29 mouse cellular contexts compared by ENCODE assay signal in genomic region chr3:96335163-96335550, GRCm38 (mm10). TPM values are rescaled to one million over a fixed set of nuclear protein-coding genes. Genes with fewer than 3 reads are reported as not detected.
DNase-seq lines count a peak whose midpoint lies in the region; ATAC-seq and TF ChIP-seq lines count a peak whose summit lies in the region.
"Had no signal": no experiment of that assay in that cellular context is flagged by ENCODE, and none has a peak within 500 bp of the region (broad histone marks: within the 10 kb centered on the region; RNA-seq: fewer than 3 reads in every experiment).

No protein-coding gene starts in this region.

- H3K4me1 ChIP-seq in hindbrain, embryonic 11.5 days (replicated peaks; ENCODE audit: control insufficient read depth, insufficient read depth, low read length), result no peaks in the 10 kb centered on the region
- H3K4me1 ChIP-seq in hindbrain, embryonic 12.5 days, result peaks cover 3% of the 10 kb centered on the region; the same call in 1 of the 2 replicates
- H3K4me1 ChIP-seq in lung, postnatal 0 days (ENCODE audit: insufficient read depth, low read depth, low read length), result 0 out of 2 replicates have a peak, but pooled peaks cover 3% of the 10 kb centered on the region
- H3K4me1 ChIP-seq: embryonic facial prominence, embryonic 15.5 days; forebrain, embryonic 15.5 days; neural tube, embryonic 13.5 days had no signal

- H3K9me3 ChIP-seq in hindbrain, embryonic 11.5 days (ENCODE audit: control insufficient read depth, low read length), result no peaks in the 10 kb centered on the region
- no peaks in the 10 kb centered on the region for H3K9me3 ChIP-seq in hindbrain, embryonic 12.5 days (replicated peaks)
- H3K9me3 ChIP-seq in lung, postnatal 0 days (ENCODE audit: low read length), result no peaks in the 10 kb centered on the region
- H3K9me3 ChIP-seq: embryonic facial prominence, embryonic 10.5 days; embryonic facial prominence, embryonic 15.5 days; forebrain, embryonic 15.5 days; heart, embryonic 10.5 days; heart, embryonic 15.5 days; limb, embryonic 13.5 days; liver, embryonic 12.5 days; midbrain, embryonic 10.5 days had no signal

- H3K36me3 ChIP-seq in hindbrain, embryonic 11.5 days (ENCODE audit: control insufficient read depth, insufficient read depth, low read length), result no peaks in the 10 kb centered on the region
- no peaks in the 10 kb centered on the region for H3K36me3 ChIP-seq in hindbrain, embryonic 12.5 days
- H3K36me3 ChIP-seq in lung, postnatal 0 days (ENCODE audit: insufficient read depth, low read length), result no peaks in the 10 kb centered on the region
- H3K36me3 ChIP-seq: embryonic facial prominence, embryonic 10.5 days; embryonic facial prominence, embryonic 15.5 days; forebrain, embryonic 15.5 days; heart, embryonic 10.5 days; heart, embryonic 15.5 days; limb, embryonic 13.5 days; liver, embryonic 12.5 days; midbrain, embryonic 10.5 days; neural tube, embryonic 13.5 days had no signal

- no peak overlapping the region for H3K9ac ChIP-seq in hindbrain, embryonic 11.5 days (ENCODE audit: low read depth, low read length)
- H3K9ac ChIP-seq in hindbrain, embryonic 12.5 days, result no peak overlapping the region
- no peak overlapping the region for H3K9ac ChIP-seq in lung, postnatal 0 days (replicated peaks; ENCODE audit: low read depth)
- H3K9ac ChIP-seq: embryonic facial prominence, embryonic 15.5 days; forebrain, embryonic 15.5 days; heart, embryonic 15.5 days; limb, embryonic 13.5 days; liver, embryonic 12.5 days; neural tube, embryonic 13.5 days had no signal

- peak; percentile 36 for DNase-seq in hindbrain, embryonic 11.5 days (ENCODE audit: low spot score)
- peak; percentile 14 for DNase-seq in lung, postnatal 0 days (ENCODE audit: low spot score)
- DNase-seq in lung, postnatal 14 days, result no peak
- peak; percentile 27 for DNase-seq in brain, embryonic 14.5 days (ENCODE audit: low read depth)
- peak; percentile 56 for DNase-seq in retina, embryonic 14.5 days (ENCODE audit: low spot score)
- DNase-seq in gastrocnemius, adult 2 months, result no peak
- DNase-seq: adrenal gland, adult 8-10 months; cerebellum, adult 8-10 months; cerebellum, postnatal 25 days; gastrocnemius, postnatal 10 days; heart, postnatal 4 days; kidney, adult 11 months; kidney, postnatal 14 days; layer of hippocampus, adult 9-11 months; lung, adult 18-20 months; lung, postnatal 10 days; right cerebral cortex, postnatal 25 days had no signal

- TF ChIP-seq CTCF in lung, postnatal 0 days (IDR thresholded peaks at IDR 0.05), result no peak
- no peak for TF ChIP-seq CTCF in brain, embryonic 14.5 days (IDR thresholded peaks at IDR 0.05; ENCODE audit: borderline replicate concordance, extremely low read depth, insufficient read depth, insufficient read length)
- TF ChIP-seq CTCF in gastrocnemius, adult 2 months (IDR thresholded peaks at IDR 0.05), result no peak

- TF ChIP-seq EP300 in lung, postnatal 0 days (IDR thresholded peaks at IDR 0.05), result no peak

- no peak overlapping the region for H3K4me3 ChIP-seq in hindbrain, embryonic 11.5 days (ENCODE audit: low read depth, low read length)
- no peak overlapping the region for H3K4me3 ChIP-seq in hindbrain, embryonic 12.5 days
- no peak overlapping the region for H3K4me3 ChIP-seq in lung, postnatal 0 days (ENCODE audit: low read depth, low read length)
- H3K4me3 ChIP-seq in gastrocnemius, adult 2 months, result no peak overlapping the region
- H3K4me3 ChIP-seq: embryonic facial prominence, embryonic 15.5 days; forebrain, embryonic 15.5 days; limb, embryonic 13.5 days; neural tube, embryonic 13.5 days had no signal

- no peak for ATAC-seq in hindbrain, embryonic 11.5 days (ENCODE audit: low FRiP score)
- no peak for ATAC-seq in hindbrain, embryonic 12.5 days (ENCODE audit: low FRiP score)
- ATAC-seq in lung, postnatal 0 days, result no peak
- ATAC-seq: forebrain, embryonic 15.5 days; hindbrain, postnatal 0 days; liver, embryonic 12.5 days had no signal

- 55% methylated on average over 6 of the region's 6 CpGs for WGBS in hindbrain, embryonic 11.5 days
- 51% methylated on average over 6 of the region's 6 CpGs for WGBS in hindbrain, embryonic 12.5 days
- 47% methylated on average over 6 of the region's 6 CpGs for WGBS in lung, postnatal 0 days

- peaks cover 82% of the 10 kb centered on the region for H3K27me3 ChIP-seq in hindbrain, embryonic 11.5 days (ENCODE audit: control insufficient read depth, insufficient read depth, low read length)
- peaks cover 90% of the 10 kb centered on the region for H3K27me3 ChIP-seq in hindbrain, embryonic 12.5 days
- H3K27me3 ChIP-seq in lung, postnatal 0 days (replicated peaks; ENCODE audit: insufficient read depth, low read length), result peaks cover 83% of the 10 kb centered on the region

- no peak overlapping the region for H3K4me2 ChIP-seq in hindbrain, embryonic 11.5 days (replicated peaks; ENCODE audit: low read depth, low read length)
- H3K4me2 ChIP-seq in hindbrain, embryonic 12.5 days (replicated peaks), result no peak overlapping the region
- no peak overlapping the region for H3K4me2 ChIP-seq in lung, postnatal 0 days (replicated peaks; ENCODE audit: low read depth, low read length)
- H3K4me2 ChIP-seq: embryonic facial prominence, embryonic 15.5 days; forebrain, embryonic 15.5 days; limb, embryonic 13.5 days; neural tube, embryonic 13.5 days had no signal

- no peak overlapping the region for H3K27ac ChIP-seq in hindbrain, embryonic 11.5 days (ENCODE audit: low read depth, low read length)
- H3K27ac ChIP-seq in hindbrain, embryonic 12.5 days, result no peak overlapping the region
- no peak overlapping the region for H3K27ac ChIP-seq in lung, postnatal 0 days (ENCODE audit: low read length)
- no peak overlapping the region for H3K27ac ChIP-seq in gastrocnemius, adult 2 months
- H3K27ac ChIP-seq: embryonic facial prominence, embryonic 10.5 days; embryonic facial prominence, embryonic 15.5 days; forebrain, embryonic 15.5 days; heart, embryonic 10.5 days; heart, embryonic 15.5 days; hindbrain, postnatal 0 days; limb, embryonic 13.5 days; liver, embryonic 12.5 days; midbrain, embryonic 10.5 days; neural tube, embryonic 13.5 days had no signal

- TF ChIP-seq POLR2A in brain, embryonic 14.5 days (IDR thresholded peaks at IDR 0.05; ENCODE audit: borderline replicate concordance, extremely low read depth, insufficient read depth, insufficient read length, poor library complexity, severe bottlenecking), result no peak

- intact Hi-C loops in gastrocnemius, adult 2 months (cut with DNase I), result no loop called here

RNA-seq across cellular contexts. Expression of gene Fcgr1, which starts 41.4 kb away (rescaled TPM):
- 1.3 and 1.9 TPM in 2 replicates for polyA plus RNA-seq in hindbrain, embryonic 11.5 days (2014; fragmentation: Nextera tagmentation; extraction: Ambion mirVana)
- 2.0 TPM in 2 replicates for polyA plus RNA-seq in hindbrain, embryonic 12.5 days (2016; fragmentation: Nextera tagmentation; extraction: Ambion mirVana)
- 4.7 and 5.3 TPM in 2 replicates for polyA plus RNA-seq in lung, postnatal 0 days (2015; fragmentation: Nextera tagmentation; extraction: Ambion mirVana)
- 1.4 and 1.8 TPM in 2 replicates for polyA plus RNA-seq in brain, embryonic 14.5 days (2012; rRNA removed)
- under 1 TPM in 1 of 2 experiments, not detected in 1; 0.20 TPM for total RNA-seq in gastrocnemius, adult 2 months (2021)
- total RNA-seq: ES-E14 had no signal

Comparison
In these comparisons a context has a peak if more than half of its experiments do, and no peak if none do; other contexts are left out.
1. DNase-seq: peak in hindbrain, embryonic 11.5 days (single experiment), lung, postnatal 0 days (single experiment), brain, embryonic 14.5 days (single experiment) and retina, embryonic 14.5 days (single experiment); none in lung, postnatal 14 days (single experiment) and gastrocnemius, adult 2 months (single experiment).